Mouse (Mus musculus): ENCODE data around the gene P4hb. TPM values are rescaled to one million over a fixed set of nuclear protein-coding genes. Genes with fewer than 3 reads are reported as not detected.
"Not testable (repeated sequence)": the region's sequence is repeated elsewhere in the genome, so short reads cannot be mapped to it uniquely, and the experiment has no call there.

Gene P4hb
- polyA plus RNA-seq, 1 experiment, result 139 TPM

GRCm38 (mm10) chr11:120565114-120565513 is 7.9 kb downstream of the P4hb start:
- DNase-seq, result no peak
- Histone ChIP-seq H3K36me3 (ENCODE audit: control insufficient read depth, insufficient read depth, low read length) (peaks cover 82% of the 10 kb centered on the region), H3K4me1 (replicated peaks; ENCODE audit: control insufficient read depth, insufficient read depth, low read length) (no peaks in the 10 kb centered on the region), H3K27me3 (ENCODE audit: control insufficient read depth, insufficient read depth, low read length) (no peaks in the 10 kb centered on the region), H3K4me3 (ENCODE audit: control insufficient read depth, insufficient read depth, low read length) (no peak overlapping the region), H3K27ac (ENCODE audit: control insufficient read depth, insufficient read depth, low read length) (no peak overlapping the region)
- TF ChIP-seq CTCF (IDR thresholded peaks at IDR 0.05; ENCODE audit: borderline replicate concordance, control insufficient read depth, extremely low read depth, insufficient read depth, low read length, poor library complexity), result no peak
- no peak for TF ChIP-seq POLR2A (IDR thresholded peaks at IDR 0.05; ENCODE audit: control insufficient read depth, extremely low read depth, insufficient read depth, low read length, poor library complexity)
- 90% methylated on average over 9 of the region's 9 CpGs for WGBS

- WGBS, result 97% methylated on average over 13 of the region's 13 CpGs
- no peak for DNase-seq
- Histone ChIP-seq H3K36me3 (ENCODE audit: control insufficient read depth, insufficient read depth, low read length) (peaks cover 75% of the 10 kb centered on the region), H3K4me1 (replicated peaks; ENCODE audit: control insufficient read depth, insufficient read depth, low read length) (no peaks in the 10 kb centered on the region), H3K4me3 (ENCODE audit: control insufficient read depth, insufficient read depth, low read length) (no peak overlapping the region), H3K27ac (ENCODE audit: control insufficient read depth, insufficient read depth, low read length) (no peak overlapping the region), H3K27me3 (ENCODE audit: control insufficient read depth, insufficient read depth, low read length) (no peaks in the 10 kb centered on the region)
- TF ChIP-seq CTCF (IDR thresholded peaks at IDR 0.05; ENCODE audit: borderline replicate concordance, control insufficient read depth, extremely low read depth, insufficient read depth, low read length, poor library complexity) (no peak), POLR2A (IDR thresholded peaks at IDR 0.05; ENCODE audit: control insufficient read depth, extremely low read depth, insufficient read depth, low read length, poor library complexity) (no peak)
Measured at GRCm38 (mm10) chr11:120562949-120563348, 10.1 kb downstream of the P4hb start.

- no peak overlapping the region for H3K4me3 ChIP-seq (ENCODE audit: control insufficient read depth, insufficient read depth, low read length)
- H3K27ac ChIP-seq (ENCODE audit: control insufficient read depth, insufficient read depth, low read length), result no peak overlapping the region
- H3K27me3 ChIP-seq (ENCODE audit: control insufficient read depth, insufficient read depth, low read length), result no peaks in the 10 kb centered on the region
- WGBS, result 92% methylated on average over 13 of the region's 13 CpGs
- TF ChIP-seq CTCF (IDR thresholded peaks at IDR 0.05; ENCODE audit: borderline replicate concordance, control insufficient read depth, extremely low read depth, insufficient read depth, low read length, poor library complexity) (no peak), POLR2A (IDR thresholded peaks at IDR 0.05; ENCODE audit: control insufficient read depth, extremely low read depth, insufficient read depth, low read length, poor library complexity) (no peak)
- no peaks in the 10 kb centered on the region for H3K4me1 ChIP-seq (replicated peaks; ENCODE audit: control insufficient read depth, insufficient read depth, low read length)
- DNase-seq, result no peak
- peaks cover 57% of the 10 kb centered on the region for H3K36me3 ChIP-seq (ENCODE audit: control insufficient read depth, insufficient read depth, low read length)
Measured at GRCm38 (mm10) chr11:120560952-120561728, 11.9 kb downstream of the P4hb start.

- not testable (repeated sequence) for H3K27ac ChIP-seq (ENCODE audit: control insufficient read depth, insufficient read depth, low read length); H3K4me3 ChIP-seq (ENCODE audit: control insufficient read depth, insufficient read depth, low read length); H3K27me3 ChIP-seq (ENCODE audit: control insufficient read depth, insufficient read depth, low read length); DNase-seq; H3K4me1 ChIP-seq (replicated peaks; ENCODE audit: control insufficient read depth, insufficient read depth, low read length)
- H3K36me3 ChIP-seq (ENCODE audit: control insufficient read depth, insufficient read depth, low read length), result peaks cover 38% of the 10 kb centered on the region
- WGBS, result 92% methylated on average over 6 of the region's 6 CpGs
Measured at GRCm38 (mm10) chr11:120558843-120559242, 14.2 kb downstream of the P4hb start.

- no peak for DNase-seq
- peaks cover 3% of the 10 kb centered on the region; the same call in 1 of the 2 replicates for H3K36me3 ChIP-seq (ENCODE audit: control insufficient read depth, insufficient read depth, low read length)
- H3K4me1 ChIP-seq (replicated peaks; ENCODE audit: control insufficient read depth, insufficient read depth, low read length), result peaks cover 4% of the 10 kb centered on the region
- no peak overlapping the region for H3K27ac ChIP-seq (ENCODE audit: control insufficient read depth, insufficient read depth, low read length)
- WGBS, result 73% methylated on average over 2 of the region's 2 CpGs
- H3K27me3 ChIP-seq (ENCODE audit: control insufficient read depth, insufficient read depth, low read length), result no peaks in the 10 kb centered on the region
- no peak overlapping the region for H3K4me3 ChIP-seq (ENCODE audit: control insufficient read depth, insufficient read depth, low read length)
- TF ChIP-seq CTCF (IDR thresholded peaks at IDR 0.05; ENCODE audit: borderline replicate concordance, control insufficient read depth, extremely low read depth, insufficient read depth, low read length, poor library complexity) (no peak), POLR2A (IDR thresholded peaks at IDR 0.05; ENCODE audit: control insufficient read depth, extremely low read depth, insufficient read depth, low read length, poor library complexity) (no peak)
Measured at GRCm38 (mm10) chr11:120555260-120555659, 17.8 kb downstream of the P4hb start.

- H3K27me3 ChIP-seq (ENCODE audit: control insufficient read depth, insufficient read depth, low read length), result no peaks in the 10 kb centered on the region
- no peak for DNase-seq
- no peak overlapping the region for H3K4me3 ChIP-seq (ENCODE audit: control insufficient read depth, insufficient read depth, low read length)
- WGBS, result 94% methylated on average over 7 of the region's 7 CpGs
- no peaks in the 10 kb centered on the region for H3K36me3 ChIP-seq (ENCODE audit: control insufficient read depth, insufficient read depth, low read length)
- H3K27ac ChIP-seq (ENCODE audit: control insufficient read depth, insufficient read depth, low read length), result no peak overlapping the region
- H3K4me1 ChIP-seq (replicated peaks; ENCODE audit: control insufficient read depth, insufficient read depth, low read length), result peaks cover 8% of the 10 kb centered on the region
- TF ChIP-seq CTCF (IDR thresholded peaks at IDR 0.05; ENCODE audit: borderline replicate concordance, control insufficient read depth, extremely low read depth, insufficient read depth, low read length, poor library complexity), result no peak
- TF ChIP-seq POLR2A (IDR thresholded peaks at IDR 0.05; ENCODE audit: control insufficient read depth, extremely low read depth, insufficient read depth, low read length, poor library complexity), result no peak
Measured at GRCm38 (mm10) chr11:120554834-120555233, 18.2 kb downstream of the P4hb start.

- WGBS, result 84% methylated on average over 5 of the region's 5 CpGs
- no peak for DNase-seq
- Histone ChIP-seq H3K27me3 (ENCODE audit: control insufficient read depth, insufficient read depth, low read length) (no peaks in the 10 kb centered on the region), H3K27ac (ENCODE audit: control insufficient read depth, insufficient read depth, low read length) (no peak overlapping the region), H3K4me3 (ENCODE audit: control insufficient read depth, insufficient read depth, low read length) (no peak overlapping the region), H3K4me1 (replicated peaks; ENCODE audit: control insufficient read depth, insufficient read depth, low read length) (peaks cover 19% of the 10 kb centered on the region), H3K36me3 (ENCODE audit: control insufficient read depth, insufficient read depth, low read length) (no peaks in the 10 kb centered on the region)
- TF ChIP-seq CTCF (IDR thresholded peaks at IDR 0.05; ENCODE audit: borderline replicate concordance, control insufficient read depth, extremely low read depth, insufficient read depth, low read length, poor library complexity), result no peak
- no peak for TF ChIP-seq POLR2A (IDR thresholded peaks at IDR 0.05; ENCODE audit: control insufficient read depth, extremely low read depth, insufficient read depth, low read length, poor library complexity)
Measured at GRCm38 (mm10) chr11:120552736-120553135, 20.3 kb downstream of the P4hb start.

Measured in thymus, adult 2 months (tissue).